Mouse (Mus musculus): ENCODE results near the gene Ttc7.

DNA sequence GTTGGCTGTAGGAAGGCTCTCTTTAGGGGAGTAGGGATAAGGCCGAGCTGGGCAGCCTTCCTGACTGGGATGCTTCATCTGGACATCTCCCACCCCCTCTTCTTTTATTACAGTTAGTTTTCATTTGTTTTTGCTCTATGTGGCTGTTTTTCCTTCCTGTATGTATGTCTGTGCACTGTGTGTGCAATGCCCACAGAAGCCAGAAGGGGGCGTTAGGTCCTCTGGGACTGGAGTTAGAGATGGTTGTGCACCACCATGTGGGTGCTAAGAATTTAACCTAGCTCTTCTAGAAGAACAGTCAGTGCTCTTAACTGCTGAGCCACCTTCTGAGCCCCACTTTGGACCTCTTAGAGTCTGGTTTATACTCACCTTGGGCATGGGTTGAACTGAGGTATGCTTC is 53.0 kb downstream of the Ttc7 start:
- TF ChIP-seq CTCF (IDR thresholded peaks at IDR 0.05; ENCODE audit: low read depth) (no peak), EP300 (IDR thresholded peaks at IDR 0.05; ENCODE audit: low read depth) (no peak)

All from heart, postnatal 0 days (tissue).